Mouse (Mus musculus) limb, embryonic 12.5 days (tissue): ENCODE measurements around the gene Olfr119. TPM values are rescaled to one million over a fixed set of nuclear protein-coding genes. Genes with fewer than 3 reads are reported as not detected.
"Not testable (repeated sequence)": the region's sequence is repeated elsewhere in the genome, so short reads cannot be mapped to it uniquely, and the experiment has no call there.

Source experiments
- ATAC-seq: fragments of 200-750 bp; cut with Nextera tagmentation; 2 replicates; pipeline ENCODE4 v1.8.0; 2017; ENCODE audit warnings: low read depth, moderate TSS enrichment; ENCODE audit not compliant: insufficient number of reproducible peaks, insufficient read depth, low FRiP score, low TSS enrichment
- H3K27ac ChIP-seq: fragments of 300-500 bp; sonication (generic); 2 replicates; pipeline ENCODE4 v1.5.1; 2016; ENCODE audit warnings: mild to moderate bottlenecking, moderate library complexity
- H3K27me3 ChIP-seq: fragments of 300-500 bp; sonication (generic); 2 replicates; pipeline ENCODE4 v1.6.1; 2016; ENCODE audit warnings: mild to moderate bottlenecking, moderate library complexity
- H3K36me3 ChIP-seq: fragments of 300-500 bp; sonication (generic); 2 replicates; pipeline ENCODE4 v1.6.1; 2016; ENCODE audit warnings: mild to moderate bottlenecking, moderate library complexity
- H3K4me1 ChIP-seq: fragments of 300-500 bp; sonication (generic); replicated peaks from 2 replicates; pipeline ENCODE4 v1.6.1; 2016
- H3K4me2 ChIP-seq: fragments of 300-500 bp; sonication (generic); 2 replicates; pipeline ENCODE4 v1.6.1; 2016; ENCODE audit warnings: mild to moderate bottlenecking, moderate library complexity
- H3K4me3 ChIP-seq: fragments of 300-500 bp; sonication (generic); replicated peaks from 2 replicates; pipeline ENCODE4 v1.5.1; 2016; ENCODE audit warnings: mild to moderate bottlenecking
- H3K9ac ChIP-seq: fragments of 300-500 bp; sonication (generic); replicated peaks from 2 replicates; pipeline ENCODE4 v1.6.1; 2016; ENCODE audit warnings: mild to moderate bottlenecking, moderate library complexity
- H3K9me3 ChIP-seq: fragments of 300-500 bp; sonication (generic); 2 replicates; pipeline ENCODE4 v1.6.1; 2016; ENCODE audit warnings: mild to moderate bottlenecking, moderate library complexity
- WGBS: fragments of 180-500 bp; shearing (Covaris S2); methylation state at CpG from one replicate; pipeline ENCODE4 v1.1.7; 2016; 5-methylcytosine and 5-hydroxymethylcytosine counted together
- polyA plus RNA-seq: library from polyadenylated mRNA; unstranded; fragments of >200 nt; fragmentation: Nextera tagmentation; extraction: Ambion mirVana; gene quantifications from 2 replicates; pipeline ENCODE4 v1.2.1, GENCODE M21; 2016

The Olfr119 gene
- polyA plus RNA-seq: not detected in 2 replicates

GRCm38 (mm10) chr17:37696264-37696663 lies at the start of gene Olfr119:
Gene Olfr119, plus strand, starts transcription at chr17:37696564.
- ATAC-seq: not testable (repeated sequence)

DNA sequence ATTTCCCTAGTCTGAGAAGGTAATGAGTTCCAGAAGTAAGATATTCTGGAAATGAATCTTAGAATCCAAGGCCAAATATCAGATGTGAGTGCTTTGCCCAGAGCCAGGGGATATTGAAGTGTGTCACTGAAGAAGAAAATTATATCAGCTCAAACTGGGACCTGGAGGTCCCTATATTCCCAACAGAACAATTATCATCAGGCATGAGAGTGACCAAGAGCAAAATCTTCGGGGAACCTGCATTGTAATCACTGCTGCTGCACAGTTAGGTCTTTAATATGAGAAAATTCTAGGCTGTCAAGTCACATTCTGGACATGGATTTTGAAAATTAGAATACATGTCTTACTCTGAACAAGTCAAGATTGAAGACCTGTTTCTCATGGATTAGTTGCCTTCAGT lies 32.7 kb upstream of the Olfr119 start, which contains the start of gene Olfr117:
Gene Olfr117, minus strand, starts transcription at position 101 of the 400 bp plus-strand sequence.
- no peak for ATAC-seq

More at GRCm38 (mm10) chr17:37696264-37696663, at the start of gene Olfr119:
- not testable (repeated sequence) for H3K9ac ChIP-seq, H3K27me3 ChIP-seq, H3K36me3 ChIP-seq, H3K4me1 ChIP-seq, H3K9me3 ChIP-seq, H3K4me2 ChIP-seq, H3K4me3 ChIP-seq, H3K27ac ChIP-seq
- 54% methylated on average over 1 of the region's 1 CpGs for WGBS

DNA sequence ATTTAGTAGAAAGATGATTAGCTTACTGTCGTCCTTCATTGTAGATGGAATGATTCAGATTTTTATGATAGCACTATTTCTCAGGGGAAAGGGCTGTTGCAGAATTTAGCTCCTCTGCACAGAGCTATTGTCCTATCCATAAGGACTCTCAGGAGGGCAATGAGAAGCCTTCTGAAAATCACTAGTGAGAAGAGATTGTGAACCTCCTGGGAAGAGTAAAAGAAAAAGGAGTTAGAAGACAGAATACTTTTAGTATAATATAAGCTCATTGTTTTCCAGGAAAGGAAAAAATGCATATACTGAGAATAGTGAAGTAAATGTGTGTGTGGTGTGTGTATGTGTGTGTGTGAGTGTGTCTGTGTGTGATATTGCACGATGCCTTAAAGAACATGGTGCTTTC lies 29.7 kb upstream of the Olfr119 start, which contains the start of gene Olfr118:
Gene Olfr118, plus strand, starts transcription at position 301 of the 400 bp plus-strand sequence.
- ATAC-seq: no peak
- Histone ChIP-seq H3K4me2 (no peak within 1 kb of the TSS), H3K9me3 (no peaks in the 10 kb centered on the region), H3K27ac (no peak within 1 kb of the TSS), H3K27me3 (no peaks in the 10 kb centered on the region), H3K9ac (no peak within 1 kb of the TSS), H3K4me3 (no peak within 1 kb of the TSS), H3K36me3 (no peaks in the 10 kb centered on the region), H3K4me1 (no peaks in the 10 kb centered on the region)
- 83% methylated on average over 2 of the region's 2 CpGs for WGBS

More for the DNA sequence above, 32.7 kb upstream of the Olfr119 start, which contains the start of gene Olfr117:
- no peak within 1 kb of the TSS for H3K27ac ChIP-seq
- no peaks in the 10 kb centered on the region for H3K4me1 ChIP-seq
- WGBS: 67% methylated on average over 1 of the region's 1 CpGs
- no peak within 1 kb of the TSS for H3K4me2 ChIP-seq
- no peak within 1 kb of the TSS for H3K9ac ChIP-seq
- H3K36me3 ChIP-seq: no peaks in the 10 kb centered on the region
- no peak within 1 kb of the TSS for H3K4me3 ChIP-seq
- H3K9me3 ChIP-seq: no peaks in the 10 kb centered on the region
- H3K27me3 ChIP-seq: no peaks in the 10 kb centered on the region

DNA sequence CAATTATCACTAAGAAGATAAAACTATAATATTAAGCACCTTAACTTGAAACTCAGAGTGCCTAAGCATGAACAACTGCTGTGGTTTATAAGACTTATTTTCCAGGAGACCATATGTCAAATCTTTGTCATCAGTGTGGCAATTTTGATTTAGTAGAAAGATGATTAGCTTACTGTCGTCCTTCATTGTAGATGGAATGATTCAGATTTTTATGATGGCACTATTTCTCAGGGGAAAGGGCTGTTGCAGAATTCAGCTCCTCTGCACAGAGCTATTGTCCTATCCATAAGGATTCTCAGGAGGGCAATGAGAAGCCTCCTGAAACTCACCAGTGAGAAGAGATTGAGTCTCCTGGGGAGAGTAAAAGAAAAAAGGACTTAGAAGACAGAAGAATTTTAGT lies 25.1 kb downstream of the Olfr119 start, which contains the start of gene Olfr120:
Gene Olfr120, plus strand, starts transcription at position 301 of the 400 bp plus-strand sequence.
- H3K9me3 ChIP-seq: no peaks in the 10 kb centered on the region
- no peaks in the 10 kb centered on the region for H3K36me3 ChIP-seq
- no peak within 1 kb of the TSS for H3K27ac ChIP-seq
- H3K4me1 ChIP-seq: no peaks in the 10 kb centered on the region
- ATAC-seq: no peak
- WGBS: 71% methylated on average over 1 of the region's 1 CpGs
- H3K4me3 ChIP-seq: no peak within 1 kb of the TSS
- no peaks in the 10 kb centered on the region for H3K27me3 ChIP-seq
- no peak within 1 kb of the TSS for H3K4me2 ChIP-seq
- no peak within 1 kb of the TSS for H3K9ac ChIP-seq

GRCm38 (mm10) chr17:37738070-37738469 lies 41.7 kb downstream of the Olfr119 start:
- H3K9me3 ChIP-seq: no peaks in the 10 kb centered on the region
- H3K9ac ChIP-seq: no peak overlapping the region
- H3K27me3 ChIP-seq: no peaks in the 10 kb centered on the region
- WGBS: 57% methylated on average over 7 of the region's 7 CpGs
- no peak overlapping the region for H3K4me2 ChIP-seq
- H3K4me1 ChIP-seq: no peaks in the 10 kb centered on the region
- no peak overlapping the region for H3K4me3 ChIP-seq
- H3K27ac ChIP-seq: no peak overlapping the region
- no peak for ATAC-seq
- H3K36me3 ChIP-seq: no peaks in the 10 kb centered on the region

Other genes starting within 250 kb of the Olfr119 start
- gene Olfr109, start 237.6 kb upstream of the Olfr119 start, polyA plus RNA-seq: not detected in 2 replicates
- not detected in 2 replicates for gene H2-M2, start 213.0 kb upstream of the Olfr119 start, polyA plus RNA-seq
- not detected in 2 replicates for gene Olfr110, start 204.1 kb upstream of the Olfr119 start, polyA plus RNA-seq
- gene Olfr111, start 188.5 kb upstream of the Olfr119 start, polyA plus RNA-seq: not detected in 2 replicates
- not detected in 2 replicates for gene Olfr112, start 127.1 kb upstream of the Olfr119 start, polyA plus RNA-seq
- not detected in 2 replicates for gene Olfr113, start 118.9 kb upstream of the Olfr119 start, polyA plus RNA-seq
- gene Olfr114, start 103.8 kb upstream of the Olfr119 start, polyA plus RNA-seq: not detected in 2 replicates
- gene Olfr115, start 69.5 kb upstream of the Olfr119 start, polyA plus RNA-seq: not detected in 2 replicates
- not detected in 2 replicates for gene Olfr116, start 69.4 kb upstream of the Olfr119 start, polyA plus RNA-seq
- gene Olfr117, start 32.8 kb upstream of the Olfr119 start, polyA plus RNA-seq: not detected in 2 replicates
- gene Olfr118, start 29.6 kb upstream of the Olfr119 start, polyA plus RNA-seq: not detected in 2 replicates
- gene Olfr120, start 25.2 kb downstream of the Olfr119 start, polyA plus RNA-seq: not detected in 2 replicates
- gene Olfr121, start 52.3 kb downstream of the Olfr119 start, polyA plus RNA-seq: not detected in 2 replicates
- gene Olfr122, start 72.0 kb downstream of the Olfr119 start, polyA plus RNA-seq: not detected in 2 replicates
- gene Olfr123, start 97.0 kb downstream of the Olfr119 start, polyA plus RNA-seq: not detected in 2 replicates
- gene Olfr124, start 103.3 kb downstream of the Olfr119 start, polyA plus RNA-seq: not detected in 2 replicates
- gene Olfr125, start 136.4 kb downstream of the Olfr119 start, polyA plus RNA-seq: not detected in 2 replicates
- not detected in 2 replicates for gene Olfr126, start 150.9 kb downstream of the Olfr119 start, polyA plus RNA-seq
- not detected in 2 replicates for gene Olfr127, start 203.9 kb downstream of the Olfr119 start, polyA plus RNA-seq
- gene Olfr128, start 224.0 kb downstream of the Olfr119 start, polyA plus RNA-seq: not detected in 2 replicates